Mouse (Mus musculus) stomach, embryonic 14.5 days (tissue): ENCODE measurements around the gene Atxn2. TPM values are rescaled to one million over a fixed set of nuclear protein-coding genes. Genes with fewer than 3 reads are reported as not detected.
"Not testable (repeated sequence)": the region's sequence is repeated elsewhere in the genome, so short reads cannot be mapped to it uniquely, and the experiment has no call there.

Source experiments
- ATAC-seq: fragments of 200-750 bp; cut with Nextera tagmentation; 2 replicates; pipeline ENCODE4 v1.8.0; 2017; ENCODE audit warnings: low read depth, moderate TSS enrichment; ENCODE audit not compliant: insufficient number of reproducible peaks, insufficient read depth, low FRiP score
- H3K27ac ChIP-seq: fragments of 300-500 bp; sonication (generic); 2 replicates; pipeline ENCODE4 v1.5.1; 2014; ENCODE audit warnings: mild to moderate bottlenecking, low read length, moderate library complexity, mixed read lengths
- H3K27me3 ChIP-seq: fragments of 300-500 bp; sonication (generic); 2 replicates; pipeline ENCODE4 v1.6.1; 2014; ENCODE audit warnings: low read length, control low read depth, mixed read lengths; ENCODE audit not compliant: control insufficient read depth, insufficient read depth
- H3K36me3 ChIP-seq: fragments of 300-500 bp; sonication (generic); 2 replicates; pipeline ENCODE4 v1.6.1; 2014; ENCODE audit warnings: mild to moderate bottlenecking, control low read depth, low read length, moderate library complexity, mixed read lengths; ENCODE audit not compliant: control insufficient read depth, insufficient read depth
- H3K4me1 ChIP-seq: fragments of 300-500 bp; sonication (generic); 2 replicates; pipeline ENCODE4 v1.6.1; 2014; ENCODE audit warnings: low read length, control low read depth, mixed read lengths; ENCODE audit not compliant: control insufficient read depth, insufficient read depth
- H3K4me2 ChIP-seq: fragments of 300-500 bp; sonication (generic); replicated peaks from 2 replicates; pipeline ENCODE4 v1.6.1; 2014; ENCODE audit warnings: low read depth, low read length, control low read depth
- H3K4me3 ChIP-seq: fragments of 300-500 bp; sonication (generic); 2 replicates; pipeline ENCODE4 v1.5.1; 2014; ENCODE audit warnings: low read depth, low read length, control low read depth
- H3K9ac ChIP-seq: fragments of 300-500 bp; sonication (generic); replicated peaks from 2 replicates; pipeline ENCODE4 v1.6.1; 2014; ENCODE audit warnings: low read depth, mild to moderate bottlenecking, control low read depth, low read length, moderate library complexity, mixed read lengths
- H3K9me3 ChIP-seq: fragments of 300-500 bp; sonication (generic); 2 replicates; pipeline ENCODE4 v1.6.1; 2016; ENCODE audit warnings: low read depth, low read length, control low read depth; ENCODE audit not compliant: control insufficient read depth
- WGBS: fragments of 180-500 bp; shearing (Covaris S2); extraction: QIAGEN DNeasy Blood & Tissue Kit; methylation state at CpG from one replicate; pipeline ENCODE4 v1.1.7; 2014; 5-methylcytosine and 5-hydroxymethylcytosine counted together
- polyA plus RNA-seq: library from polyadenylated mRNA; unstranded; fragments of >200 nt; fragmentation: Nextera tagmentation; extraction: Ambion mirVana; gene quantifications from 2 replicates; pipeline ENCODE4 v1.2.1, GENCODE M21; 2014

Atxn2 gene
- polyA plus RNA-seq, 1 experiment from 2014 or later: 78.4 TPM

DNA sequence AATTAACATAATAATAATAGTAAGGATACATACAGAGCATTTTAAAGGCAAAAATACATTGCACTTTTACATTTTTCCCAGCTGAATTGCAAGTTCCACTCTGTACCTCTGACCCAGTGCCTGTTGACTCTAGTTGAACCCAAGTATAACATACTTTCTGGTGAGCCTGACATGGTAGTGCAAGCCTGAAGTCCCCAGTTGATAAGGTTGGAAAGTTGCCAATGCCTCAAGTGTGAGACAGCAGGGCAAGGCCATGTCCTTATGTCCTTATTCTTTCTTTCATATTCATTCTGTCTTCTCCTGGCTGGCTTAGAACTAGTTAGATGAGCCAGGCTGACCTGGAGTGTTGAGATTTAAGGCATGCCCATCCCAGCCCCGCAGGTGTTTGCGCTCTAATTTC, 28.9 kb upstream of the Atxn2 start:
- Histone ChIP-seq H3K27ac (no peak overlapping the region), H3K4me1 (no peaks in the 10 kb centered on the region), H3K4me3 (no peak overlapping the region), H3K36me3 (peaks cover 71% of the 10 kb centered on the region), H3K9me3 (no peaks in the 10 kb centered on the region), H3K9ac (no peak overlapping the region), H3K27me3 (no peaks in the 10 kb centered on the region), H3K4me2 (no peak overlapping the region)
- WGBS: 98% methylated on average over 2 of the region's 2 CpGs
- no peak for ATAC-seq

DNA sequence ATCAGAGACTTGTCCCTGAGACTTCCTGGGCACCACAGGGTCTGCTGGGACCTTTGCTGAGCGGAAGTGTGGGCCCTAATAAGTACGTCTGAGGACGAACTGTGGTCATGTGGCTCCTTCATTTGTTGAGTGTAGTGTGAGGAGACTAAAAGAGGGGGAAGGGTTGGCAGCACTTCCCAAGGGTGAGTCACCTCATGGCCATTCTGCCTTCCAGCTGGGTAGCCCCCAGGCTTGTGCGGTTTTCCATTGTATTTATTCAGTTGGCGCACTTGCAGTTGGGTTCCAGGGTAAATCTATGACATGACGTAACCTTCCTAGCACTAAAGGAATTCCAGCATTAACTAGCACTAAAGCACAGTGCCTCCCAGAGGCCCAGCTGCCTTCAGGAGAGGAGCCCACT, 25.6 kb upstream of the Atxn2 start:
- Histone ChIP-seq H3K4me1 (no peaks in the 10 kb centered on the region), H3K27me3 (no peaks in the 10 kb centered on the region), H3K9me3 (no peaks in the 10 kb centered on the region), H3K9ac (no peak overlapping the region), H3K36me3 (peaks cover 43% of the 10 kb centered on the region), H3K4me2 (no peak overlapping the region), H3K27ac (no peak overlapping the region), H3K4me3 (no peak overlapping the region)
- no peak for ATAC-seq
- whole genome bisulfite sequencing: 89% methylated on average over 6 of the region's 6 CpGs

DNA sequence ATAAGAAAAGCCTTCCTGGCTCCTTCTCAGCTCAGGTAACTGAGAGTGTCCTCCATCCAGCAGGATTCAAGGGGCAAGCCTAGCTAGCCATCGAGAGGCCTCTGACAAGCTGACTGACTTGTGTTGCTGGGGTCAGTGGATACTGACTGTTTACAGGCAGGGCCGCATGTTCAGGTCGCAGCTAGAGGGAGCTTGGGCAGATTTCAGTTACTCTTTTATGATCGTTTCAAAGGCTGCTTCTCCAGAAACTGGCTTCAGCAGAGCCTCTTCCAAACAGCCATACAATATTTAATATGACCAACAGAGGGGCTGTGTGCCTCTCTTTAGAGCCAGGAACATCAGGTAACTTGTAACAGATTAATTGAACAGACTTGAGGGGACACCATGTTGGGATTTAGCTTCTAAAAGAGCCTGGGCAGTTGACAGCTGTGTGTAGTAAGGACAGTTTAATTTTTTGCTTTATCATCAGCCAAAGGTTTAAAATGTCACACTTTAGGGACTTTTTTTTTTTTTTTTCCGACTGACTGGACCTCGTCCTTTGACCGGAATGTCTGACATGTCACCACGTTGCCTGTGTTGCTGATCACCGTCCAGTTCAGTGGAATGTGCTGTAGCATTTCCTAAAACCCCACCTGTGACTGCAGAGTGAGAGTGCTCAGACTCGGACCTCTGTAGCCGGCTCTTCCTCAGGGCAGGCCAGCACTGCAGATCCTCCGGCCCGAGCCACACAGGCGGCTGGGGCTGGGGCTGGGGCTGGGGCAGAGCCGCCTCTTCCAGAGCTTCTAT, 24.8 kb upstream of the Atxn2 start:
- H3K27ac ChIP-seq: no peak overlapping the region
- H3K4me3 ChIP-seq: no peak overlapping the region
- H3K9me3 ChIP-seq: no peaks in the 10 kb centered on the region
- H3K9ac ChIP-seq: no peak overlapping the region
- H3K36me3 ChIP-seq: peaks cover 42% of the 10 kb centered on the region
- 80% methylated on average over 15 of the region's 15 CpGs for WGBS
- H3K4me1 ChIP-seq: no peaks in the 10 kb centered on the region
- H3K4me2 ChIP-seq: no peak overlapping the region
- ATAC-seq: no peak
- no peaks in the 10 kb centered on the region for H3K27me3 ChIP-seq

DNA sequence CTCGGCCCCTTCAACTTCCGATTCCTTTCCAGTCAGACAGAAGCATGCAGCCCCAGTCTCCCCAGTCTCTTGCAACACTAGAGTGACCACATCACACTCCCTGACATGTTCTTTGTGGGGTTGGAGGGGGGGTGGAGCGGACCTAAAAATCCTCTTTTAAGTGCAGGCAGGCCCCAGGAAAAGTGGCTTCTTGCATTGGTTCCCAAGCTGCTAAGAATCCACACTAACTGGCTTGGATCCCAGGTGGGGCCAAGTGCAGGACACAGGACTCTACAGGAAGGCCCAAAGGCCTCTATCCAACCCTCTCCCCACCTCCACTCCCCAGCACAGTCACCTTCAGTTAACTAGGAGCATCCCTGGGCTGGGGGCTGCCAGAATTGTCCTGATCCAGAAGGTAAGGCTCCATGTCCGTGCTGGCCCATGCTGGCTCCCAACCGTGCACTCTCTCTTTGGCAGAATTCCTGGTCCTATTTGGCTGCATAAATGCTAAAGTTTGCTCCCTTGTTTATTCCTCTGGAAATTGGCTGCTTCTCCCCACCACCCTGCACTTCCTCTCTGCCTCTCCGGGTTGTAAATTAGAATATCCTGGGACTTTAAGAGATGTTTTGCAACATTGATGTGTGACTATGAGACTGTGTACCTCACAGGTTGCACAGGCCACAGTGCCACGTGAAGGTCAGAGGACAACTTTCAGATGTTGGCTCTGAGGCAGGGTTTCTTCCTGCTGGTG, 20.5 kb upstream of the Atxn2 start:
- H3K4me1 ChIP-seq: no peaks in the 10 kb centered on the region
- H3K9me3 ChIP-seq: no peaks in the 10 kb centered on the region
- H3K9ac ChIP-seq: no peak overlapping the region
- peaks cover 9% of the 10 kb centered on the region for H3K36me3 ChIP-seq
- H3K4me3 ChIP-seq: no peak overlapping the region
- no peak overlapping the region for H3K4me2 ChIP-seq
- H3K27me3 ChIP-seq: no peaks in the 10 kb centered on the region
- ATAC-seq: no peak
- WGBS: 73% methylated on average over 7 of the region's 7 CpGs
- H3K27ac ChIP-seq: no peak overlapping the region

DNA sequence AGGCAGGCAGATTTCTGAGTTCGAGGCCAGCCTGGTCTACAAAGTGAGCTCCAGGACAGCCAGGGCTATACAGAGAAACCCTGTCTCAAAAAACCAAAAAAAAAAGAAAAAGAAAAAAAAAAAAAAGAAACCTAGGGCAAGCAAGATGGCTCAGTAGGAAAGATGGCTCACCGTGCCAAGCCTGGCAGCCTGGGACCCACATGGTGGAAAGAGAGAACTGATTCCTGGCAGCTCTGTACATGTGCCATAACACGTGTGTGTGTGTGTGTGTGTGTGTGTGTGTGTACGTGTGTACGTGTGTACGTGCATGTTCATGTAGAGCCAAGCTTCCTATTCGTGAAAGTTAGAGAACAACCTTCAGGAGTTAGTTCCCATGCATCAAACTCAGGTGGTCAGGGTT, 19.7 kb upstream of the Atxn2 start:
- H3K4me3 ChIP-seq, H3K9me3 ChIP-seq, H3K4me2 ChIP-seq, H3K4me1 ChIP-seq, H3K27ac ChIP-seq, ATAC-seq, H3K36me3 ChIP-seq, H3K9ac ChIP-seq, H3K27me3 ChIP-seq: not testable (repeated sequence)
- WGBS: 90% methylated on average over 7 of the region's 7 CpGs

DNA sequence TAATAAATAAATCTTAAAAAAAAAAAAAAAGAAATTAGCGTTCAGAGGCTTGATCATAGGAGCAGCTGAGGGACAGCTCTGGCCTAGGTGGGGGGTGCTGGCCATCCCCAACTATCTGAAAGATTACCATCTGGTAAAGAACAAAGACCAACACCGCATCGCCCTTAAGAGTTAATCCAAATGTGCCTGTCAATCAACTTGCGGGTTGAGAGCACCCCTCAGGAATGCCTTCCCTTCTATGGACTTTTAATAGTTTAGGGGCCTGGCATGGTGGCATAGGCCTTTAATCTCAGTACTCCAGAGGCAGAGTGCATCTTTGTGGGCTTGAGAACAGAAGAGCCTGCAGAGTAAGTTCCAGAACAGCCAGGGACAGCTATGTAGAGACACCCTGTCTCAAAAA, 18.2 kb upstream of the Atxn2 start:
- Histone ChIP-seq H3K36me3 (no peaks in the 10 kb centered on the region), H3K4me2 (no peak overlapping the region), H3K27ac (no peak overlapping the region), H3K4me3 (no peak overlapping the region), H3K9me3 (no peaks in the 10 kb centered on the region), H3K9ac (no peak overlapping the region), H3K4me1 (no peaks in the 10 kb centered on the region), H3K27me3 (no peaks in the 10 kb centered on the region)
- 60% methylated on average over 4 of the region's 4 CpGs for WGBS
- no peak for ATAC-seq

DNA sequence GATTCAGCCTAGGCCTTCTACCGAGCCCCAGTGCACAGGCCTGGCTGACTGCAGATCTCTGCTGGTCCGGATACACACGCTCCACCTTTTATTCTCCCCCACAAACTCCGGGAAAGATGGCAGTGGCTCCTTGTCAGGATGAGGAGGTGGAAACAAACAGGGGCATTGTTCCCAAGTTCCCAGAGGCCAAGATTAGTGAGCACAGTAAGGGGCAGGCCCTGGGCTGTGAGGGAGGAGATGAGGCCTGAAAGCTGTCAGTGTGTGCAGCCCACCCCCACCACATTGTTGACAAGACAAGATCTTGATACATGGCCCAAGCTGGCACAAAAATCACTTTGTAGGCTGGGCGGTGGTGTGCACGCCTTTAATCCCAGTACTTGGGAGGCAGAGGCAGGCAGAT, 14.4 kb upstream of the Atxn2 start:
- Histone ChIP-seq H3K36me3 (no peaks in the 10 kb centered on the region), H3K9ac (no peak overlapping the region), H3K4me2 (no peak overlapping the region), H3K9me3 (no peaks in the 10 kb centered on the region), H3K4me3 (no peak overlapping the region), H3K4me1 (peaks cover 2% of the 10 kb centered on the region; the same call in 1 of the 2 replicates), H3K27ac (no peak overlapping the region), H3K27me3 (no peaks in the 10 kb centered on the region)
- 65% methylated on average over 6 of the region's 6 CpGs for WGBS
- ATAC-seq: no peak

DNA sequence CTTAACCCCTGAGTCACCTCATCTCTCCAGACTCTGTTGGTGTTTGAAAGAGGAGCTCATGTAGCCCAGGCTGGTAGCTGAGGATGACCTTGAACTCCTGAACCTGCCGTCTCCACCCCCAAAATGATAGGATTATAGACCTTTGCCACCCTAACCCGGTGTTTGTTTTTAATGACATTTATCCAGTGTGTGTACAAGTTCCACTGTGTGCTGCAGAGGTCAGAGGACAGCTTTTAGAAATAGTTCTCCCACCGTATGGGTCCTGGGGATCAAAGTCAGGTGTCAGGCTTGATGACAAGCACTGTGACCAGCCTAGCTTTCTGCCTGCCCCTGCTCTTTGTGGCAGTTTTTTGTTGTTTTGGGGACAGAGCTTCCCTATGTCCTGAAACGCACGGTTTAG, 11.2 kb upstream of the Atxn2 start:
- no peaks in the 10 kb centered on the region for H3K27me3 ChIP-seq
- no peak for ATAC-seq
- H3K27ac ChIP-seq: no peak overlapping the region
- 33% methylated on average over 5 of the region's 5 CpGs for whole genome bisulfite sequencing
- no peak overlapping the region for H3K9ac ChIP-seq
- no peak overlapping the region for H3K4me2 ChIP-seq
- no peak overlapping the region for H3K4me3 ChIP-seq
- H3K36me3 ChIP-seq: no peaks in the 10 kb centered on the region
- H3K4me1 ChIP-seq: peaks cover 8% of the 10 kb centered on the region; the same call in 1 of the 2 replicates
- no peaks in the 10 kb centered on the region for H3K9me3 ChIP-seq
